Mouse (Mus musculus) macrophage (primary cell): Measurements from ENCODE around the gene Dhx30. TPM values are rescaled to one million over a fixed set of nuclear protein-coding genes. Genes with fewer than 3 reads are reported as not detected.
"Not testable (repeated sequence)": the region's sequence is repeated elsewhere in the genome, so short reads cannot be mapped to it uniquely, and the experiment has no call there.

ENCODE experiments used
- H3K27ac ChIP-seq: fragments of 350-480 bp; formaldehyde crosslinking; 2 replicates; pipeline ENCODE4 v1.9.0; 2021
- H3K36me3 ChIP-seq: fragments of 350-480 bp; formaldehyde crosslinking; 2 replicates; pipeline ENCODE4 v1.9.0; 2021; ENCODE audit errors: inconsistent target
- H3K4me3 ChIP-seq: fragments of 350-480 bp; formaldehyde crosslinking; 2 replicates; pipeline ENCODE4 v1.9.0; 2021; ENCODE audit errors: inconsistent target
- H3K79me2 ChIP-seq: fragments of 350-480 bp; formaldehyde crosslinking; 2 replicates; pipeline ENCODE4 v1.9.0; 2021; ENCODE audit errors: inconsistent target
- WGBS: methylation state at CpG from one replicate; pipeline ENCODE4 v1.1.7; 2026; ENCODE audit warnings: inconsistent platforms; ENCODE audit not compliant: missing documents; 5-methylcytosine and 5-hydroxymethylcytosine counted together
- polyA plus RNA-seq: library from polyadenylated mRNA; stranded (reverse); fragments of 250-400 nt; gene quantifications from 3 replicates; pipeline ENCODE4 v1.2.4, GENCODE M21; 2018; ENCODE audit warnings: inconsistent platforms

Dhx30 gene
- polyA plus RNA-seq, 1 experiment from 2014 or later: 22.5 TPM

DNA sequence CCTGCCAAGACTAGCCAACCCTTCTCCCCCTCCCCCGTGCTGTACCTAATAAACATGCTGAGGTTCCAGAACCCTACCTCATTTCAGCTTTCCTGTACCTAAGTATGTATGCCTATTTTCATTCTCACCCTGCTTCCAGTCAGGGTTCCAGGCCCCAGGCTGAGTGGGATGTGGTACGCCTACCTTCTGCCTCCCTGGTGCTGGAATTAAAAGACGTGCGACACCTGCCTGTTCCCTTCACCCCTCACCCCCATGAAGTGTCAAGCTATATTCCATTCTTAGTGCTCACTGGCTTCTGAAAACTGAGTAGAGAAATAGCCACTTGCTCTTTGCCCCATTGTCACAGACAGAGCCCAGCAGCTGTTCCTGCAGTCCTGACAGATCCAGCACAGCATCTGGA, 3.8 kb upstream of the Dhx30 start:
- H3K79me2 ChIP-seq: peaks cover 21% of the 10 kb centered on the region; the same call in 1 of the 2 replicates
- 92% methylated on average over 3 of the region's 4 CpGs for WGBS
- no peak overlapping the region for H3K27ac ChIP-seq
- no peaks in the 10 kb centered on the region for H3K36me3 ChIP-seq
- no peak overlapping the region for H3K4me3 ChIP-seq

DNA sequence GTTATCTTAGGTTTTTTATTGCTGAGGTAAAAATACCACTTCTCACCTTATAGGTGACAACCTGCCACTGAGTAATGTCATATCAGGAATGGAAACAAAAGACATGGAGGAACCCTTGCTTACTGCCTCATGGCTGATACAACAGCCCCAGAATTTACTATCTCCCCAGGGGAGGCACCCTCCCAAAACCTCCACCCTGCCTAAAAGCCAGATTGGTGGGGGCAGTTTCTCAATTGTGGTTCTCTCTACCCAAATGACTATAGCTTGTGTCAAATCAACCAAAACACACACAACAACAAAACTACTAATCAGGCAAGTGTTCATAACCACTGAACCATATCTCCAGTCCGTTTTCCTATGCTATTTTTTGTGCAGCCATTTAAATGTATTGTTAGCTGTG, 619 bp upstream of the Dhx30 start:
- H3K27ac ChIP-seq: no peak overlapping the region
- peaks cover 6% of the 10 kb centered on the region; the same call in 1 of the 2 replicates for H3K36me3 ChIP-seq
- peak overlapping the region; percentile 84 for H3K4me3 ChIP-seq
- WGBS: 80% methylated on average over 1 of the region's 1 CpGs
- peaks cover 34% of the 10 kb centered on the region for H3K79me2 ChIP-seq

DNA sequence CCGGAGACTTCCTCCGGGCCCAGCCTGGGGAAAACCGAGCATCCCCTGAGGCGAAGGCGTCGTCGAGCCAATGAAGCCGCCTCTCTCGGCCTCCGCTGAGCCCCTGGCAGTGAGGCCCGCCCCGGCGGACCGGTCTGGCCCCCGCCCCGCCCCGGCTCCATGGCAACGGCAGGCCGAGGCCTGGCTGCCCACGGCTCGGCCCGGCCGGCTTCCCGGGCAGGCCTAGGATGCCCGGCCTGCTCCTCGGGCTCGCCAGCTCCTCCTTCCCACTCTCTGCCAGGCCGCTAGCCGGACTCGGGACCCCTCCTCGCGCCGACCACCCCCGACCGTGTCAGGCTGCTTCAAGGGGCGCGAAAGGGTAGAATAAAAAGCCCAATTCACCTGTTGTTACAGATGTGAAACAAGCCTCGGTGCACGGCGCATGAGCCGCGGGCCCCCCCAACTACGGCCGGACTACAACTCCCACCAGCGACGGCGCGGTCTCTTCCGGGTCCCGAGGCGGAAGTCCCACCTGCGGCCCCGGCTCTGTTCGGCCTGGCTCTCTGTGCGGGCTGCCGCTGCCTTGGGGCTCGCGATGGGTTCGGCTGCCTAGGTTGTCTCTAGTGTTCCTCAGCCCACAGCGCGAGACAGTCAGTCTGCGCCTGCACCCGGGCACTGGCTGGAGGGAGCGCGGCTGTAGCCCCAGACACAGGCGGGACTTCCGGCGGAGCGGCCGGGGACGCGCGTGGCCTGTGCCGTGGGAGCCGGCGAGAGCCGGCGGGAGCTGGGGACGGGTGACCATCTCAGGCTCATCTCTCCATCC, 452 bp downstream of the Dhx30 start, which contains the start of gene Smarcc1:
Smarcc1 (plus strand) TSS at position 732 of the 802 bp plus-strand sequence.
- Histone ChIP-seq H3K79me2 (peaks cover 34% of the 10 kb centered on the region), H3K4me3 (peak within 1 kb of the TSS; percentile 84), H3K27ac (peak within 1 kb of the TSS; percentile 40), H3K36me3 (peaks cover 17% of the 10 kb centered on the region; the same call in 1 of the 2 replicates)
- under 1% methylated on average over 77 of the region's 79 CpGs for WGBS

DNA sequence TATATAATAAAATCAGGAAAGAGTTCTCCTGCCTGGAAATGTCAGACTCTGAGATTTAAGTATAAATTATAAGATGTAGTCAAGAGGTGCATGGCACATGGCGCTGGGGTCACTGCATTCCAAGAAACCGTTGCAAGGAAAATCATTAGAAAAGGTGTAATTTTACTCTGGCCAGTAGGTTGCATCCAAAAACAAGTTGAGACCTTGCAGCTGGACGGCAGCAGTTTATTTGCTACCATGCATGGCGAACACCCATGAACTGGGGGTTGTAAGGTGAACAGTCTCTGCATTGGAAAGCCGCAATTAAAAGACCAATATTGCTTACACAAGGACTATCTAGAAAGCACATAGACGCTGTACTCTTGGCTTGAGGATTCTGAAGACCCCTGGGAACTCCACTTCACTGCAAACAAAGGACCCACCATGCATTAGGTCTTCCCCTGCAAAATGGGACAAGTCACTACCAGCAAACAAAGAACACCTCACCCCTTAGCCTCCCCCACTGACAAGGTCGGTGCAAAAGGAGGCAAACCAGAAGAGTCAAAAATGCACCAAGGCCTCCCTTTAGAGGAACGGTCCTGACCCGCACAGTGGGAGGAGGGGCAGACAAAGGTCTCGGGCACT, 1.2 kb downstream of the Dhx30 start:
- peak overlapping the region; percentile 84 for H3K4me3 ChIP-seq
- 22% methylated on average over 10 of the region's 10 CpGs for WGBS

DNA sequence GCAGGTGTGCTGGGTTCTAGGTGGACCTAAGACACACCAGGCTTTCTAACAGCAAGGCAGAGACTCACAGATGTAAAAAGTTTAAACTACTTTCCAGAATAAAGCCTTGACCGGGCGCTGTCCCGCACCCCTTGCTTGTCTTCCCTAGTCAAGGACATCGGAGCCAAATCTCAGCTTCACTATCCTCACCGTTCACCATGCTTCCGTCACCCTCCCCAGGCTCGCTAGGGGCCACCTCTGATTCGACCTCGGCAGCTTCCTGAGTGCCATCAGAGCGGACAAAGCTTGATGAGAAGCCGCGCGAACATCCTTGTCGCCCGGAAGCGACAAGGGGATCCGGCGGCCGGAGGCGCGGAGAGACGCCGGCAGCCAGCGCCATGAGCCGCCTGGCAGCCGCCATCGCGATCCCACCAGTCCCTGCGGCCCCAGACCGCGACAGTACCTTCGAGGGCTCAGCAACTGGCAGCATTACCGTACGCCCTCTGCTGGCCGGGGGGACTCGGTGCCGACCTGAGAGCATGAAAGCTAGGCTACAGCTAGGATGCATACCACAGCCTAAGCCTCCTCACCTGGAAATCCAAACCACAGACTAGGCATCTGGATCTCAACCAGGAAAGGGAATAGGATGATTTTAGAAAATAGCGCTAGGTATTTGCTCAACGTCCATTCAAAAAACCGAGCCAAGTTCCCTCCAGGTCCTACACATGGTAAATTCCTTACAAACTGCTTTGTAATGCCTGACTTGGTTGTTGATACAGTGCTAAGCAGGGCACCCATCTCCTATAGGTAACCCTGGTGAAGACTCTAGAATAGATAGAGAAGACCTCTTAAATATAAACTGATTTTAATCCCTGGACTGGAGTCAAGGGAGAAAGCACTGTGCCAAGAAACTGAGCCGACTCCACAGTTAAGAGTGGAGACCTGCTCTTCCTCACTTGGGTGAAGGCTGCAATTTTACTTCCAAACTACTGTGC, 16.7 kb downstream of the Dhx30 start:
- H3K36me3 ChIP-seq: peaks cover 32% of the 10 kb centered on the region

More for the DNA sequence above, 1.2 kb downstream of the Dhx30 start:
- H3K36me3 ChIP-seq: peaks cover 24% of the 10 kb centered on the region
- H3K79me2 ChIP-seq: peaks cover 34% of the 10 kb centered on the region
- H3K27ac ChIP-seq: peak overlapping the region; percentile 40; the same call in 1 of the 2 replicates

DNA sequence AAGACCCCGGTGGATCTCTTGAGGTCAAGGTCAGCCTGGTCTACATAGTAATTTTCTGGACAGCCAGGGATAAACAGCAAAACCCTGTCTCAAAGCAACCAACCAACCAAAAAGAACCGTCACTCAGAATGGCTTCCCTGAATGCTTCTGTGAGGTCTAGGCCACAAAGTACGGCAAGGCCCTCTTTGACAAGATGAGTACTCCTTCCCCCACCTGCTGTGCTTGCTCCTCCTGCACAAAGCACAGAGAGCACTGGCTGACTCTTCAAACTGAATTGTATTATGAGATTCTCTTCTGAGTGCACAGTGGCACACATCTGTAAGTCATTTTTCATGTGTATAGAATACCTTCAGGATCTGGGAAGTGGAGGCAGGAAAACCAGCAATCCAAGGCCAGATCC, 19.8 kb downstream of the Dhx30 start:
- no peak overlapping the region for H3K4me3 ChIP-seq
- peaks cover 47% of the 10 kb centered on the region for H3K36me3 ChIP-seq
- H3K27ac ChIP-seq: no peak overlapping the region
- WGBS: 93% methylated on average over 3 of the region's 3 CpGs
- peaks cover 16% of the 10 kb centered on the region; the same call in 1 of the 2 replicates for H3K79me2 ChIP-seq

More for the DNA sequence above, 16.7 kb downstream of the Dhx30 start:
- H3K27ac ChIP-seq: peak overlapping the region; percentile 32; the same call in 1 of the 2 replicates
- H3K79me2 ChIP-seq: peaks cover 16% of the 10 kb centered on the region; the same call in 1 of the 2 replicates
- 5% methylated on average over 41 of the region's 41 CpGs for WGBS
- H3K4me3 ChIP-seq: peak overlapping the region; percentile 89

DNA sequence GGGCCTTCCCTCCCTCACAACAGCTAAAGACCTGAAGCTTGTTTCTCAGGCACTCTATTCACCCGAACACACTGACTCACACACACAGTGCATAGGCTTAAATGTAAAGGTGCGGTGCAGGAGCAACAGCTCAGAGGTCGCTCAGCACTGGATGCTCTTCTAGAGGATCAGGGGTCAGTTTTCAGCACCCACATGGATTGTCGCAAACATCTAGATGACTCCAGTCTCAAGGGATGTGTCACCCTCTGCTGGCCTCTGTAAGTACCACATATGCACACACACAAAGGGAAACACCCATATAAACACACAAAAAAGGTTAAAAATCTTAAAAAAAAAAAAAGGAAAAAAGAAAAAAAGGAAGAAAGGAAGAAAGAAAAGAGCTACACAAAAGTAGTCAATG, 22.9 kb downstream of the Dhx30 start:
- peaks cover 77% of the 10 kb centered on the region for H3K36me3 ChIP-seq
- WGBS: 94% methylated on average over 4 of the region's 4 CpGs
- H3K79me2 ChIP-seq: peaks cover 6% of the 10 kb centered on the region; the same call in 1 of the 2 replicates
- no peak overlapping the region for H3K4me3 ChIP-seq
- no peak overlapping the region for H3K27ac ChIP-seq

DNA sequence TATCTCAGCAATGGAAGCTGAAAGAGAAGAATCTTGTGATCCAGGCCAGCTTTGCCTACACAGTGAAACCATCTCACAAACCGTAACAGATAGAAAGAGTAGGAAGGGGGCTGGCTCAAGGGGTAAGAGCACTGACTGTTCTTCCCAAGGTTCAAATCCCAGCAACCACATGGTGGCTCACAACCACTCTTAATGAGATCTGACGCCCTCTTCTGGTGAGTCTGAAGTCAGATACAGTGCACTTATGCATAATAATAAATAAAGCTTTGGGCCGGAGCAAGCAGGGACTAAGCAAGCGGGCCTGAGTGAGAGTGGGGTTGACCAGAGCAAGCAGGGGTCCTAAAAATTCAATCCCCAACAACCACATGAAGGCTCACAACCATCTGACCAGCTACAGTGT, 24.3 kb downstream of the Dhx30 start:
- Histone ChIP-seq H3K79me2 (no peaks in the 10 kb centered on the region), H3K36me3 (peaks cover 81% of the 10 kb centered on the region), H3K4me3 (no peak overlapping the region), H3K27ac (no peak overlapping the region)
- WGBS: 94% methylated on average over 4 of the region's 4 CpGs

DNA sequence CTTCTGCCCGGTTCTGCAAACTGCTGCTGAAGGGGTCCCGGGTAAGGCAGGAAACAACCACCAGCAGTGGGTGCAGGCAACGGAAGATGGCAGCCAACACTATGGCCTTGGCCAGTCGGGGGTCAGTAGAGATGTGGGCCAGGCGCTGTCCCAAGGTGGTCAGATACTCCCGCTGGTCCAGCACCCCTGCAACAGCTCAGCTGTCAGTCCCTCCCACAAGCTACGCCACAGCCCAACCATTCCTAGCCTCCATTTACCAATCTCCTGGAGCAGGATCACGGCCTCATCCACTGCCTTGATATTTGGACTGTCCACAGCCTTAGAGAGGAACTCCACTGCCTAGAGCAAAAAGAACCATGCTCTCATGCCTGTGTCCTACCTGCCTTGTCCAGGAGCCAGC, 31.9 kb downstream of the Dhx30 start:
- no peak overlapping the region for H3K27ac ChIP-seq
- WGBS: 98% methylated on average over 8 of the region's 8 CpGs
- H3K4me3 ChIP-seq: no peak overlapping the region
- H3K79me2 ChIP-seq: no peaks in the 10 kb centered on the region
- H3K36me3 ChIP-seq: peaks cover 81% of the 10 kb centered on the region

DNA sequence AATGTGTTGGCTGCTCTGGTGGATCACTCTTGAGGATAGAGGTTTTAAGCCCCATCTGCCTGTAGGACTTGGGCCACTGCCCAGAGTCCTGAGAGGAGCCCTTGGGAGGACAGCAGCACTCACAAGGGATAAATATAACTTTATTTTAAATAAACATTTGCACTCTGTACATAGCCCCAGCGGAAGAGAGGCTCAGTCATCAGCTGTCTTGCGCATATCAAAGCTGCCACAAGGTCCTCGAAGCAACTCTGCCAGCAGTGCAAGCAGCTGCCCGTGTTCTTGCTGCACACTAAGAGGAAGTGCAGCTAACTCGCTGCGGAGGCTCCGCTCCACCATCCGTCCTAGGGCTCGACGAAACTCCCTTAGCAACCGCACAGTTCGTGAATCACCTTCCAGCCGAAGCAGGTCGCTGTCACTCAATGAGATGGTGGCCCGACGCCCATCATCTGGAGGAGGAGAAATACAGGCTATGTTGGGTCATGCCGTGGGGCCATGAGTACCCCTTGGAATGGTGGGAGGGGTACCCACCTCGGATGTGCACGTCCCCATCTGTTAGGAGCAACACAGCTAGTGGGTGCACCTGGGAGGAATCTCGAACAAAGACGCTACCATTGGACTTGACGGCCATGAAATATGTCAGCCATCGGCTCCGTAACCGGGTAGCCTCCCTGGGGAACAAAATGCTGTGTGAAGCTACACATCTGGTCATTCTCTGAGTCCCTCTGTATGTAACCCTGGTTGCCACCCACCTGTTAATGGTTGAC, 33.2 kb downstream of the Dhx30 start:
- no peaks in the 10 kb centered on the region for H3K79me2 ChIP-seq
- peaks cover 83% of the 10 kb centered on the region for H3K36me3 ChIP-seq
- 91% methylated on average over 25 of the region's 25 CpGs for WGBS
- no peak overlapping the region for H3K4me3 ChIP-seq
- H3K27ac ChIP-seq: no peak overlapping the region

DNA sequence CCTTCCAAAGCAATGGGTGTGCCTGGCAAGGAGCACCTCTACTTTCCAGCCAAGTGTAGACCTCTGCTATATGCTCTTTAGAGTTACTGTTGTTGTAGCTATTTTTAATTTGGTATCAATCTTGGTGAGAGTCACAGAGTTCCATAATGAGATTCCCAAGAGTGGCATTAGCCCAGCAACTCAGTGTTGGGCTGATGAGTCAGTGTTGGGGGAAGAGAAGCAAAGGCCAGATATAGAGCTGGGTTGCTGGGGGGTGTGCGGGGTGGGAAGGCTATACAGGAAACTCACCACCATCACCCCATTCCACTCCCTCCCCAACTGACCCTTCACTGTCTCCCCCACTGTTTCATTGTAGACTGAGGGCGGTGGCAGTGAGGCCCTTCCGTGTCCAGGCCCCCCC, 36.6 kb downstream of the Dhx30 start:
- Histone ChIP-seq H3K27ac (no peak overlapping the region), H3K36me3 (peaks cover 71% of the 10 kb centered on the region), H3K4me3 (no peak overlapping the region), H3K79me2 (no peaks in the 10 kb centered on the region)
- WGBS: 92% methylated on average over 3 of the region's 3 CpGs

DNA sequence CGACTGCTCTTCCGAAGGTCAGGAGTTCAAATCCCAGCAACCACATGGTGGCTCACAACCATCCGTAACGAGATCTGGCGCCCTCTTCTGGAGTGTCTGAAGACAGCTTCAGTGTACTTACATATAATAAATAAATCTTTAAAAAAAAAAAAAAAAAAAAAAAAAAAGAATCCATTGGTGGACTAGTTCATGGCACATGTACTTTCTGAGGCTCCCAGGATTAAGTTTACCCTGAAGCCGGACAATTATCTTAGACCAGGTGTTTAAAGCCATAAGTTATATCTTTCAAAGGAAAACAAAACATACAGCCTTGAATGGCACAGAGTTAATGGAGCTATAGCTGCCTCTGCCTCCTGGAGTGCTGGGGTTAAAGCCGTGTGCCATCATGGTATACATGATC, 41.2 kb downstream of the Dhx30 start:
- H3K79me2 ChIP-seq, H3K27ac ChIP-seq, H3K4me3 ChIP-seq: not testable (repeated sequence)
- peaks cover 52% of the 10 kb centered on the region for H3K36me3 ChIP-seq
- 95% methylated on average over 4 of the region's 7 CpGs for WGBS

DNA sequence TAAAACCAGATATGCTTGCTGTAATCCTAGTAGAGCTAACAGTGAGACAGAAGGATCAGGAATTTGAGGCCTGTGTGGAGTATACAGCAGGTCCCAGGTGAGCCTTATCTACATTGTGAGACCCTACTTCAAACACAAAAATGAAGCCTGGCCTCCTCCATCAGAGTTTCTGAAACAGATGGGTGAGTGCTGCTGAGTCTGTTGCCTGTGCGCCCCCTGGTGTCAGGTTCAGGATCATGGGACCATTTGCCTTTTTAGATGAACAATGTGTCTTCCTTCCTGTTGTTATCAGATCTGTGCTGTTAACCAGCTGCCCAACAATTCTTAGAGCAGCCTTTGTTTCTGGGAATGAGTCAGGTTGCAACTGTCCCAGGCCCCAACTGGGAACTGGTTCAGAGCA, 45.8 kb downstream of the Dhx30 start:
- WGBS: 40% methylated on average over 1 of the region's 1 CpGs
- no peak overlapping the region for H3K4me3 ChIP-seq
- no peaks in the 10 kb centered on the region for H3K79me2 ChIP-seq
- peaks cover 44% of the 10 kb centered on the region for H3K36me3 ChIP-seq
- H3K27ac ChIP-seq: peak overlapping the region; percentile 34; the same call in 1 of the 2 replicates
